Mouse (Mus musculus): Measurements from ENCODE around the gene Pigyl. TPM values are rescaled to one million over a fixed set of nuclear protein-coding genes. Genes with fewer than 3 reads are reported as not detected.

The Pigyl gene
- polyA plus RNA-seq (2014; fragmentation: Nextera tagmentation; extraction: Ambion mirVana) = 92.9 and 94.3 TPM in 2 replicates

DNA sequence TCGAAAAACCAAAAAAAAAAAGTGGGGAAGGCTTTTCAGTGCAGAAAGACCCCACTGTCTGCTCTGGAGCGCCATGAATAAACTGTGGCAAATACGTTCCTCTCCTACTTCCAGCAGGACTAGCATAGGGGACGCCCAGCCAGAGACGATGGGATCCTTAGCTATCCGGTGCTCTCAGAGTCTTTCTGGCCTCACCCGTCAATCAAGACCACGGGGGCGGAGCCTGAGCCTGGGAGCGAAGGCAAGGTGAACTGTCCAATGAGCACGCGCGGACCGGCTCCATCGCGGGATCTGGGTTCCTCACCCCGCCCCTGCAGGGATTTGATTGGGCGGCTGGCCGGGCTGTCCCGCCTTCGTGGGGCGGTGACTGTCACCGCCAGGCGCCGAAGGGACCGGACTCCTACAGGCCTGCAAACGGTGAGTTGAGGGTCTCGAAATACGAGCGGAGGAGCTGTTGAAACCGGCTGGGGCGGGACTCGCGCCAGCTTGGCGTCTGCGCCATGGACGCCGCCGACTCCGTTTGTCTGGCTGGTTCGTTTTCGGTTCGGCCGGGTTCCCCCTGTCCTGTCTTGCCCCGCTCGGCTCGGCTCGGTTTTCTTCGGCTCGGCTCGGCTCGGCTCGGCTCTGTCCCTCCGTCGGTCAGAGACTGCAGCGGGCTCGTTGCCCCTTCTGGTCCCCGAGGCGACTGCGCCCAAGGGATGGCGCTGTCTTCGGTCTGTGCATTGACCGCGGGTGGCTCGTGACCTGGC is at the start of gene Pigyl:
Gene Pigyl, plus strand, starts transcription at position 350 of the 749 bp plus-strand sequence.
- Histone ChIP-seq H3K27me3 (ENCODE audit: control insufficient read depth, insufficient read depth, low read length) (no peaks in the 10 kb centered on the region), H3K4me3 (ENCODE audit: low read depth, low read length) (peak within 1 kb of the TSS; percentile 53), H3K4me1 (ENCODE audit: control insufficient read depth, insufficient read depth, low read length) (peaks cover 6% of the 10 kb centered on the region), H3K4me2 (replicated peaks; ENCODE audit: low read depth, low read length) (peak within 1 kb of the TSS; percentile 51), H3K9me3 (ENCODE audit: control insufficient read depth, low read depth, low read length) (no peaks in the 10 kb centered on the region), H3K9ac (replicated peaks; ENCODE audit: low read depth, low read length) (peak within 1 kb of the TSS; percentile 64), H3K36me3 (ENCODE audit: control insufficient read depth, insufficient read depth, low read length) (no peaks in the 10 kb centered on the region; the same call in 1 of the 2 replicates), H3K27ac (ENCODE audit: low read length) (peak within 1 kb of the TSS; percentile 87)
- peak; percentile 99 for ATAC-seq (ENCODE audit: insufficient number of reproducible peaks, insufficient read depth, low FRiP score, low read depth)
- under 1% methylated on average over 65 of the region's 65 CpGs for WGBS

DNA sequence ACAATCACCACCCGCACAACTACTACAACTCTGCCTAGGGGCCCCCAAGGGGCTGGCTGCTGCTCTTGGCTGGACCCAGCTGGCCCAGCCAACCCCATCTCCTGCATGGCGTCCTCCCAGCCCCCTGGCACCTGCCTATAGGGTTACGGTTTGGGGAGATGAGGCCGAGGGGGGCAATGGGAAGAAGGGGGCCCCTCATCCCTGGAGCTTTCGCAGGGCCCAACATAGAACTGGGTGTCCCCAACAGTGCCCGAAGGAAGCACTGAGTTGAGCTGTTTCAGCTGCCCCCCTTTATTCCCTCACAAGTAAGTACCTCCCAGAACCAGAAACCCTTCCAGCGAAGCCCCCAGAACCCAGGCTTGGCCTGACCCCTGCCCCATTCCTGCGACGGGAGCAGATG is 48.5 kb upstream of the Pigyl start:
- H3K36me3 ChIP-seq (ENCODE audit: control insufficient read depth, insufficient read depth, low read length) = peaks cover 30% of the 10 kb centered on the region
- H3K4me2 ChIP-seq (replicated peaks; ENCODE audit: low read depth, low read length) = no peak overlapping the region
- H3K27ac ChIP-seq (ENCODE audit: low read length) = no peak overlapping the region
- no peak for ATAC-seq (ENCODE audit: insufficient number of reproducible peaks, insufficient read depth, low FRiP score, low read depth)
- no peak overlapping the region for H3K9ac ChIP-seq (replicated peaks; ENCODE audit: low read depth, low read length)
- no peaks in the 10 kb centered on the region for H3K9me3 ChIP-seq (ENCODE audit: control insufficient read depth, low read depth, low read length)
- H3K27me3 ChIP-seq (ENCODE audit: control insufficient read depth, insufficient read depth, low read length) = no peaks in the 10 kb centered on the region
- 85% methylated on average over 9 of the region's 9 CpGs for WGBS
- no peak overlapping the region for H3K4me3 ChIP-seq (ENCODE audit: low read depth, low read length)
- no peaks in the 10 kb centered on the region for H3K4me1 ChIP-seq (ENCODE audit: control insufficient read depth, insufficient read depth, low read length)

DNA sequence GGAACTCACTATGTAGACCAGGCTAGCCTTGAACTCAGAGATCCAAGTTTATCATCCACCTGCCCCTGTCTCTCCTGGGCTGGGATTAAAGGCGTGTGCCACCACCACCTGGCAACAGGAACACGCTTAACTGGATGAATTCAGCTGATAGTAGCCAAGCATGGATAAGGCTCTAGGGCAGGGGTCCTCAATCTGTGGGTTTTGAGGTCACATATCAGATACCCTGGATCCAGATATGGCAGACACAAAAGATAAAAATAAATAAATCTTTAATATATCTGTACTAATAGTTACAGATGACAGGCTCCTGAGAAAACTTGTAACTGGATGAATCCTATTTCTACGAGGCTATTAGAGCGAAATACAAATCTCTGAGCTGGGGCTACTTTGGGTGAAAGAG is 41.0 kb upstream of the Pigyl start:
- Histone ChIP-seq H3K4me1 (ENCODE audit: control insufficient read depth, insufficient read depth, low read length) (peaks cover 9% of the 10 kb centered on the region; the same call in 1 of the 2 replicates), H3K4me2 (replicated peaks; ENCODE audit: low read depth, low read length) (peak overlapping the region; percentile 84), H3K4me3 (ENCODE audit: low read depth, low read length) (peak overlapping the region; percentile 91), H3K36me3 (ENCODE audit: control insufficient read depth, insufficient read depth, low read length) (peaks cover 25% of the 10 kb centered on the region), H3K27me3 (ENCODE audit: control insufficient read depth, insufficient read depth, low read length) (no peaks in the 10 kb centered on the region), H3K9ac (replicated peaks; ENCODE audit: low read depth, low read length) (0 out of 2 replicates have a peak overlapping the region, but pooled peaks have one; percentile 73), H3K27ac (ENCODE audit: low read length) (no peak overlapping the region), H3K9me3 (ENCODE audit: control insufficient read depth, low read depth, low read length) (no peaks in the 10 kb centered on the region)
- WGBS = 83% methylated on average over 4 of the region's 4 CpGs
- no peak for ATAC-seq (ENCODE audit: insufficient number of reproducible peaks, insufficient read depth, low FRiP score, low read depth)

DNA sequence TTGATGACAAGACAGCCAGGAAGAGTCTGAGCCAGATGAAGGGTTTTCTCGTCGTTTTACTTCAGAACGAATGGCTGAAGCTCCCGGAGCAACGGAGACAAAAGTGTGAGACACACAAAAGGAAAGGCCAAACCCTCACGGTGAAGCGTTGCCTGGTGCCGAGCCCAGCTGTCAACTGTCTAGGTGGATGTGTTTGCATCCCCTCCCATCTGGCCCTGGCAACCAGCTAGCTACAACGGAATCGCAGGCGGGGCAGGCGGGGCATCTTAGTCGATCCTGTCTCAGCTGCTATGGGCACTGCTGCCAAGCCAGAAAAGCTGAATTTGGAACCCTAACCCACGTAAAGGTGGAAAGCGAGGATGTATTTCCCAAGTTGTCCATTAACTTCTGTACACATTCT is 40.6 kb upstream of the Pigyl start:
- Histone ChIP-seq H3K9ac (replicated peaks; ENCODE audit: low read depth, low read length) (peak overlapping the region; percentile 73), H3K27ac (ENCODE audit: low read length) (no peak overlapping the region; the same call in 1 of the 2 replicates), H3K4me2 (replicated peaks; ENCODE audit: low read depth, low read length) (peak overlapping the region; percentile 84), H3K4me3 (ENCODE audit: low read depth, low read length) (peak overlapping the region; percentile 91), H3K9me3 (ENCODE audit: control insufficient read depth, low read depth, low read length) (no peaks in the 10 kb centered on the region), H3K36me3 (ENCODE audit: control insufficient read depth, insufficient read depth, low read length) (peaks cover 22% of the 10 kb centered on the region), H3K4me1 (ENCODE audit: control insufficient read depth, insufficient read depth, low read length) (peaks cover 9% of the 10 kb centered on the region; the same call in 1 of the 2 replicates), H3K27me3 (ENCODE audit: control insufficient read depth, insufficient read depth, low read length) (no peaks in the 10 kb centered on the region)
- WGBS = 24% methylated on average over 15 of the region's 15 CpGs
- no peak for ATAC-seq (ENCODE audit: insufficient number of reproducible peaks, insufficient read depth, low FRiP score, low read depth)

DNA sequence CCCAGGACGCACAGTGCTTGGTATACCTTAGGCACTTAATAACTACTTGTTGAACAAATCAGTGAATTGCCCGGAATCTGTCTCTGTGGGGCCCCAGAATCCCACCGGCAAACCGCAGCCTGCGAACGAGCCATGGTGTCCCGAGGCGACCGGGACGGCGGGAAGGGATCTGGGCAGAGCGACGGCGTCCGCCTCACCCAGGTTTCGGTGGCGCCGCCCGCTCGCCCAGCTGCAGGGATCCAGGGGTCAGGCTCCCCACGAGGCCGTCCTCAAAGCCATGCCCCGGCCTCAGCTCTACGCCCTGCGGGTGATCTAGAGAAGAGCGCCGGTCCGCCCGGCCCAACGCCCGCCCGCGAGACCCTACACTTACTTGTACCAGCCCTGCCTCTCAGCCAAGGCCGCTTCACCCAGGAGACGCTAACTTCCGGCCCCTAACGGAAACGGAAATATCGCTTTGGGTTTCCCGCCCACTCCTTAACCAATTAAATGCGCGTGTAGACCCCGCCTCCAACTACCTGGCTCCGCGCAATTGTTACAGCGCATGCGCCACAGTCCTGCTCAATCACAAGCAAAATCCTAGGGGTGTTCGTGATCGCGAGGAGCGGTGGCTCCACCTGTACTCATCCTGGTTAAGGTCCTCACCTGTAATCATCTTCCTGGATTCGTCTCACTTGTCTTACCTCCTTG is 39.8 kb upstream of the Pigyl start, which contains the start of gene Elof1:
Gene Elof1, minus strand, starts transcription at position 433 of the 687 bp plus-strand sequence.
- peaks cover 17% of the 10 kb centered on the region for H3K36me3 ChIP-seq (ENCODE audit: control insufficient read depth, insufficient read depth, low read length)
- WGBS = under 1% methylated on average over 52 of the region's 52 CpGs
- H3K4me1 ChIP-seq (ENCODE audit: control insufficient read depth, insufficient read depth, low read length) = peaks cover 9% of the 10 kb centered on the region; the same call in 1 of the 2 replicates
- H3K9ac ChIP-seq (replicated peaks; ENCODE audit: low read depth, low read length) = peak within 1 kb of the TSS; percentile 73
- H3K27ac ChIP-seq (ENCODE audit: low read length) = peak within 1 kb of the TSS; percentile 69; the same call in 1 of the 2 replicates
- H3K4me3 ChIP-seq (ENCODE audit: low read depth, low read length) = peak within 1 kb of the TSS; percentile 91
- H3K27me3 ChIP-seq (ENCODE audit: control insufficient read depth, insufficient read depth, low read length) = no peaks in the 10 kb centered on the region
- no peaks in the 10 kb centered on the region for H3K9me3 ChIP-seq (ENCODE audit: control insufficient read depth, low read depth, low read length)
- ATAC-seq (ENCODE audit: insufficient number of reproducible peaks, insufficient read depth, low FRiP score, low read depth) = peak; percentile 94
- H3K4me2 ChIP-seq (replicated peaks; ENCODE audit: low read depth, low read length) = peak within 1 kb of the TSS; percentile 84

DNA sequence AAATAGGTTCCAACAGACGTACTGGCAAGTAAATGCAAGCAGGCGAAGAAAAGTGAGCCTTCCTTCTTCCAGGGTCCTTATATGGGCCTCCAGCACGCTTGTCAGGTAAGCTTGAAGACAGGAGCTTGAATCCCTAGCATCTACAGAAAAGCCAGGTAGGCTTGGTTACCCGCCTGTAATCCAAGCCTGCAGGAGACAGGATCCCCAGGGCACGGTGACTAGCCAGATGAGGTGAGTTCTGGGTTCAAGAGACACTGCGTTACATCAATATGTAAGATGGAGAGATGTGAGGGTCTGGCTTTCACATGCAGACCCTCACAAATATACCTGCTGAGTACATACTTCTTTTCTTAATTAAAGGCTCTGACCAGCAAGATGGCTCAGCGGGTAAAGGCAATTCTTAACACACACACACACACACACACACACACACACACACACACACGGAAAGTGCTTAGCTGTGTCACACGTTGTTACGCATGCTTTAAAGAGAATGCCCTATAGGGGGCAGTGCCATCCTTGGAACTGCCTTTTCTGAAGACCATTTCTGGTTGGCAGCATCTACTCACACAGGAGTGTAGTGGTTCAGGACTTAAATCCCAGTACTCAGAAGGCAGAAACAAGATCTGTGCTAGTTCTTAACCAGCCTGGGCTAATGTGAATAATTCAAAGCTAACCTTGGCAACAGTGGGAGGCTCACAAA is 38.7 kb upstream of the Pigyl start:
- Histone ChIP-seq H3K27ac (ENCODE audit: low read length) (no peak overlapping the region), H3K36me3 (ENCODE audit: control insufficient read depth, insufficient read depth, low read length) (peaks cover 7% of the 10 kb centered on the region), H3K27me3 (ENCODE audit: control insufficient read depth, insufficient read depth, low read length) (no peaks in the 10 kb centered on the region), H3K4me3 (ENCODE audit: low read depth, low read length) (peak overlapping the region; percentile 91; the same call in 1 of the 2 replicates), H3K4me2 (replicated peaks; ENCODE audit: low read depth, low read length) (peak overlapping the region; percentile 84), H3K4me1 (ENCODE audit: control insufficient read depth, insufficient read depth, low read length) (peaks cover 9% of the 10 kb centered on the region; the same call in 1 of the 2 replicates), H3K9me3 (ENCODE audit: control insufficient read depth, low read depth, low read length) (no peaks in the 10 kb centered on the region), H3K9ac (replicated peaks; ENCODE audit: low read depth, low read length) (0 out of 2 replicates have a peak overlapping the region, but pooled peaks have one; percentile 73)
- no peak for ATAC-seq (ENCODE audit: insufficient number of reproducible peaks, insufficient read depth, low FRiP score, low read depth)
- WGBS = 40% methylated on average over 10 of the region's 10 CpGs

DNA sequence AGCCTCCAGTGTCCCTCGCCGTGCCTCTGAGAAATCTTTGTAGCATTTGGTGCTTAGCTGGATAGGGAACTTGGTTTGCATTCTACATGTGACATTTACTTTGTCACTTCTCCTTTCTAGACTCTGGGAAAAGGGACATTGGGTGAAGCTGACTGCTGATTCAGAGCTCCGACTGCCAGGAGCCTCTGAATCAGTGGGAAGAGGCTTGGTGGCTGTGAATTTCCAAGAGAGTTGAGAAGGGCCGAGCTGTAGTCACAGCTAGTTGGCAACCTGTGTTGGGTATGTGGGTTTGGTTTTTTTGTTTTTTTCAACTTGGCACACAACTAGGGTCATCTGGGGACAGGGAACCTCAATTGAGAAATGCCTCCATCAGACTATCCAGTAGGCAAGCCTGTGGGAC is 37.1 kb upstream of the Pigyl start:
- H3K27ac ChIP-seq (ENCODE audit: low read length) = no peak overlapping the region
- H3K4me3 ChIP-seq (ENCODE audit: low read depth, low read length) = no peak overlapping the region
- H3K27me3 ChIP-seq (ENCODE audit: control insufficient read depth, insufficient read depth, low read length) = no peaks in the 10 kb centered on the region
- no peak overlapping the region for H3K4me2 ChIP-seq (replicated peaks; ENCODE audit: low read depth, low read length)
- H3K9ac ChIP-seq (replicated peaks; ENCODE audit: low read depth, low read length) = no peak overlapping the region
- ATAC-seq (ENCODE audit: insufficient number of reproducible peaks, insufficient read depth, low FRiP score, low read depth) = no peak
- H3K9me3 ChIP-seq (ENCODE audit: control insufficient read depth, low read depth, low read length) = no peaks in the 10 kb centered on the region
- H3K4me1 ChIP-seq (ENCODE audit: control insufficient read depth, insufficient read depth, low read length) = peaks cover 9% of the 10 kb centered on the region; the same call in 1 of the 2 replicates
- 94% methylated on average over 4 of the region's 4 CpGs for WGBS
- H3K36me3 ChIP-seq (ENCODE audit: control insufficient read depth, insufficient read depth, low read length) = no peaks in the 10 kb centered on the region; the same call in 1 of the 2 replicates

DNA sequence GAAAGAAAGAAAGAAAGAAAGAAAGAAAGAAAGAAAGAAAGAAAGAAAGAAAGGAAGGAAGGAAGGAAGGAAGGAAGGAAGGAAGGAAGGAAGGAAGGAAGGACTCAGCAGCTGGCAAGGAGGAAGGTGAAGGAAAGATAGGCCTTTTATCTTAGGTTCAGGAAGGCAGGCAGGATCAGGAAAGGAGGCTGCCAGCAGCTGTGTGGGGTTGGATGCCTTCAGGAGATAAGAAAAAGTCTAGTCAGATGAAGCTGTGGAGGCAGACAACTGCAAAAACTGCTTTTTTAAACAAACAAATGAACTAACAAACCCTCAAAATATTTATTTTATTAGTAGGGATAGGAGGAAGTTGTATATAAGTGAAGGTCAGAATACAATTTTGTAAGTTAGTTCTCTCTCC is 35.1 kb upstream of the Pigyl start:
- no peak overlapping the region for H3K27ac ChIP-seq (ENCODE audit: low read length)
- ATAC-seq (ENCODE audit: insufficient number of reproducible peaks, insufficient read depth, low FRiP score, low read depth) = no peak

More for the DNA sequence above, 35.1 kb upstream of the Pigyl start:
- no peak overlapping the region for H3K4me3 ChIP-seq (ENCODE audit: low read depth, low read length)
- H3K4me1 ChIP-seq (ENCODE audit: control insufficient read depth, insufficient read depth, low read length) = 0 out of 2 replicates have a peak, but pooled peaks cover 3% of the 10 kb centered on the region
- no peaks in the 10 kb centered on the region for H3K36me3 ChIP-seq (ENCODE audit: control insufficient read depth, insufficient read depth, low read length)
- H3K9me3 ChIP-seq (ENCODE audit: control insufficient read depth, low read depth, low read length) = no peaks in the 10 kb centered on the region
- no peak overlapping the region for H3K4me2 ChIP-seq (replicated peaks; ENCODE audit: low read depth, low read length)
- H3K27me3 ChIP-seq (ENCODE audit: control insufficient read depth, insufficient read depth, low read length) = no peaks in the 10 kb centered on the region
- no peak overlapping the region for H3K9ac ChIP-seq (replicated peaks; ENCODE audit: low read depth, low read length)

Measured in stomach, embryonic 14.5 days (tissue).